Mouse (Mus musculus) B cell, adult 2 months (primary cell): ENCODE data around the gene Fam174b.

Experiments used
- DNase-seq, 2 experiments: peaks; one replicate each; pipeline ENCODE4 v3.0.0; 2022

Fam174b gene

GRCm38 (mm10) chr7:73740111-73741035 lies at the start of gene Fam174b:
Gene Fam174b, plus strand, starts transcription at chr7:73740302.
- no peak for DNase-seq

DNA sequence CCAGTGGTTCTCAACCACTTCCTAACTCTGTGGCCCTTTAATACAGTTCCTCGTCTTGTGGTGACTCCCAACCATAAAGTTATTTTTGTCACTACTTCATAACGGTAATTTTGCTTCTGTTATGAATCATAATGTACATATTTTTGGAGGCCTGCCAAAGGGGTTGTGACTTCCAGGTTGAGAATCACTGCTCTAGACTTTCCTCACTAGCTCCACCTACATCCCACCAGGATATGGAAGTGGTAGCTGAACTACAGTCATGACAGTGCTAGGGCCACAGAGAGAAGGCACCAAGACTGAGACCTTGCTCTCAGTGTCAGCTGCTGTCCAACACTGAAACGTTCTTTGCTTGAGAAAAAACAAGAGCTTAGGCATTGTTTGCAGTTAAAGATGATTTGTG lies 43.0 kb upstream of the Fam174b start:
- no peak for DNase-seq

DNA sequence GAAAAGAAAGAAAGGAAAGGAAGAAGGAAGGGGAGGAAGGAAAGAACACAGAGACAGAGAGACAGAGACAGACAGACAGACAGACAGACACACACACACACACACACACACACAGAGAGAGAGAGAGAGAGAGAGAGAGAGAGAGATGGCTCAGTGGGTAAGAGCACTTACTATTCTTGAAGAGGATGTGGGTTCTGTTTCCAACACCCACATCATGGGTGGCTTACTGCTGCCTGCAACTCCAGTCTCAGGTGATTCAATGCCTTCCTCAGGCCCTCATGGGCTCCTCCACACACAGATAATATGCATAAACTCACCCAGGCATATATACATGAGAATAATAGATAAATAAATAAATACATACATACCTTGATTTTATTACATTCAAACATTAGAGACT lies 35.8 kb upstream of the Fam174b start:
- no peak for DNase-seq

DNA sequence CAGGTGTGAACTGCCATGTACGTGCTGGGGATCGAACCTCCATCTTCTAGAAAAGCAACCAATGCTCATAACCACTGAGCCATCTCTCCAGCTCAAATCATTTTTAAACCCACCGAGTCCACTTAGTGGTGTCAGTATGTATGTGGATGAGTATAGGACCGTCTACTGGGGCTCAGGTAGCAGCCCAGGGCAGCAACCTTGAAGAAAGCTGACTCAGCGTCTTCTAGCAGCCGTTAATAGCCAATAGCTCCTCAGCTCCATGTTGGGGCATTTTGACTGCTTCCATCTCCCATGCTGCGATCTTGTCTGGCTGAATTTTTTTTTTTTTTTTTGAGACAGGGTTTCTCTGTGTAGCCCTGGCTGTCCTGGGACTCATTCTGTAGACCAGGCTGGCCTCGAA lies 26.6 kb upstream of the Fam174b start:
- DNase-seq = no peak

DNA sequence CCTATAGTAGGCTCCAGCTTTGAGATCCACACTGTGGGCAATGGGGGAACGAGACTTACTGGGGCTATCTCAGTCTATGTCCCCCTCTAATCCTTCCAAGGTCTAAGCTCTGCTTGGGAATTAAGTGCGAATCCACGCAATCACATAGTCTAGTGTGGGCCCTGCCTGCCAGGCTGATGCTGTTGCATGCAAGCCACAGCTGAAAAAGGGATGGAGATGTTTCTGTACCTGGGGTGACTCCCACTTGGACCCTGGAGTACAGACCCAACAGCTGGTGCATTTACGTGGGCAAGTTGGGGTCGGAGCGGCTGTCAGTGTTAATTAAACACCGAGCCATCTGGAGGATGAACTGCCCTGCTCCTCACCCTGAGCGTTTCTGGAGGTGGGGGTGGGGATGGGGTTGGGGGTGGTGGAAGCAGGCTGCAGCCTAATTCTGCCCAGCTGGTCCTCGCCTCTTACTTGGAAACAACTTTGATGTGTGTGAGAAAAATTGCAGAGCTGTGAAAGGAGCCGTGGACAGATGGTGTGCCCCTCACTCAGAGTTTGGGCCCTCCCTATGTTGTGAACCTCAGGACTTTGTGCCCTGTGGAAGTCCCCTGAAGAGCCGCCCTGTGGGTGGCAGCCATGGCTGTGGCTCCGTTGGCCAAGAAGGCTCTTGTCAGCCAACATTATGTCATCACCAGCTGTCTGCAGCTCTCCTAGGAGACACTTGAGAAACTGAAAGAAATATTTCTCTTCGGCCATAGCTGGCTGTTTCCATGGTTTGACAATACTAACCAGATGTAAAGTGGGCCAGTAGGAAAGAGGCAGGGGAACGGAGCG lies 24.0 kb upstream of the Fam174b start:
- DNase-seq = no peak

DNA sequence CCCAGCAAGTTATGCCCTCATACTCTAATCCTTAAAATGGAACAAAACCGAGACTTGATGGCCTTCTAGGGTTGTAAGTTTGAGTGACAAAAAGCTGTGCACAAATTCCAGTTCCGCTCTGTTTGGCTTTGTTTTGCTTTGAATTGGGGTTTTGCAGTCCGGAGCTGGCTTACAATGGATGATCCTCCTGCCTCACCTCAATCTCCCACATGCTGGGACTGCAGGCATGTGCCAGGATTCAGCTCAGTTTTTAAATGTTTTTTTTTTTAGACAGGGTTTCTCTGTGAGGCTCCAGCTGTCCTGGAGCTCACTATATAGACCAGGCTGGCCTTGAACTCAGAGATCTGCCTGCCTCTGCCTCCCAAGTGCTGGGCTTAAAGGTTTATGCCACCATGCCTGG lies 23.3 kb upstream of the Fam174b start:
- no peak for DNase-seq

DNA sequence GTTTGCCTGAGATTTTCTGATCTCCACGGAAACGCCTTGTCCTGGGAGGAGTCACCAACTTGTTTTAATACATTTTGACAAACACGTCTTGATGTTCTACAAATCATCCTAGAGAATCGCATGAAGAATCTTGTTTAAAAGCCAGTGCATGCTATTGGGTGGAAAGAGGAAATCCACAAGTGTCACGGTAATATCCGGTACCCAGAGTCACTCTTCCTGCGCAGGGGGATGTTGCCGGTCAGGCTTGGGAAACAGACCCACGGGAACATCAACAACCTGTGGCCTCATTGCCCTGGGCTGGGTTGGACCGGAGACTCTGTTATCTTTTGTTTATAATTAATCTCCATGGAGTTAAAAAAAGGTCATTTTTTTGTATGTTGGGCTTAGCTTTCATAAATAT lies 22.1 kb upstream of the Fam174b start:
- DNase-seq = no peak

DNA sequence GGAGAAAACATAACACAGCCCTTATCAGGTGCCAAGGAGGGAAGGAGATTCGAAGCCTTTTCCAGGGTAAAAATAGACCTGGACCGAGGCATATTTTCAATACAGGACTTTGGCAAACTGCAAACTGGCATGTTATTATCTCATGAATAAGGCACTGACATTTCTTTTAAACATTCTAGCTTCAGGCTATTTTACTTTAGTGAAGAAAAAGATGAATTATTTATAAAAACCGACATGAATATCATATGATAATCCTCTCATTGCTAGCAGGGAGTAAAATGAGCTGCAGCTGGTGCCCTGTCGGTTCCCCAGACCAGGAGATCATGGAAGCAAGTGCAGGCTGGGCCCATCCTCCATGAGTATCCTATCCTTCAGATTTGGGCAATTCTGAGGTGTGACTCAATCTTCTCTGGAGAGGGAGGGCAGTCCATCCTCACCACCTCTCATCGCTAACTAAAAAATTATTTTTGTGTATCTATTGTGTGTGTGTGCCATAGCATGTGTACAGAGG lies 21.6 kb upstream of the Fam174b start:
- DNase-seq = no peak

GRCm38 (mm10) chr7:73721046-73721445 lies 19.1 kb upstream of the Fam174b start:
- DNase-seq = no peak

DNA sequence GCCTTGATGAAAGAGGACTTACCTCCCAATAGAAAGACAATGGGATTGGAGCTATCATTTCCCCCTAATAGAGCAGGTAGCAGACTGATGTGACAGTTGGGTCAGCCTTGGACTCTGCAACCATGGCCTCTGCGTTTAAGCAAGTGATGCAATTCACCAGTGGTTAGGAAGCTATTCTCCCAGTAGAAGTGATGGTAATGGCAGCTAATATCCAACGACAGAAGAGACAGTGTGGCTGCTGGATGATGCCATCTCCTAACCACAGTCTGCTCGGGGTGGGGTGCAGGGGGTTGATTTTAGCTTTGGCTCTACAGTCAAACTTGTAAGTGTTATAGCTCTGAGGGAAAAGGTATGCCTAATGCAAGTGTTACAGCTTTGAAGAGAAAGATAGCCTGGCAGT lies 18.3 kb upstream of the Fam174b start:
- no peak for DNase-seq

- no peak for DNase-seq
Observed at GRCm38 (mm10) chr7:73729913-73730312, 10.2 kb upstream of the Fam174b start.

GRCm38 (mm10) chr7:73730430-73731022 lies 9.6 kb upstream of the Fam174b start:
- DNase-seq = no peak

DNA sequence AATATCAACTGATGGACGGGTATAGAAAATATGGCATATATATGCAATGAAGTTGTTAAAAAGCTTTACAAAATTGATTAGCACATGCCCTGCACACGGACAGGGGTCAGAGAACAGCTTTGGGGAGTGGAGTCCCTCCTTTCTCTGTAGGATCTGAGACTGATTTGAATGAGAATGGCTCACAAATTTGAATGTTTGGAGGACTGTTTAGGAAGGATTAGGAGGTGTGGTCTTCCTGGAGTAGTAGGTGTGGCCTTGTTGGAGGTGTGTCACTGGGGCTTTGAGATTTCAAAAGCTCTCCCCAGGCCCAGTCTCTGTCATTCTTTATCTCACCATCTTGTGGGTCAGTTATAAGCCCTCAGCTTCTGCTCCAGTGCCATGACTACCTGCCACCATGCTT lies 4.1 kb upstream of the Fam174b start:
- no peak for DNase-seq

GRCm38 (mm10) chr7:73741392-73741791 lies 1.3 kb downstream of the Fam174b start:
- DNase-seq = no peak

DNA sequence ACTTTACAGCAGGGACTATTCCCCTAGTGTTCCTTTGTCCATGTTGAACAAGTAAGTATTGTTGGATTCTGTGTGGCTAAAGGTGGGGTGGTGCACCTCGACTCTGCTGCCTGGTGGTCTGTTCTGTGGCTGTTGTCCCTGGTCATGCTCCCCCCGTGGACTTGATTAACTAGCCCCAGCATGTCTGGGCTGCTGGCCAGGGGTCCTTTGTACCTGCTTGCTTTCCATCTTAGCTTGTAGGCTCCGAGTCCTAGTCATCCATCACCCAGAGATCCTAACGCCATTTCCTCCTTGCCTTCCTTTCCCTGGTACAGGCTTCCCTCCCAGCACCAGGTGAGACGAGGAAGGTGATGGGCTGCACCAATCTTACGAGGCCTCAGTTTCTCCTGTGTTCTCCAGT lies 1.7 kb downstream of the Fam174b start:
- DNase-seq = no peak

DNA sequence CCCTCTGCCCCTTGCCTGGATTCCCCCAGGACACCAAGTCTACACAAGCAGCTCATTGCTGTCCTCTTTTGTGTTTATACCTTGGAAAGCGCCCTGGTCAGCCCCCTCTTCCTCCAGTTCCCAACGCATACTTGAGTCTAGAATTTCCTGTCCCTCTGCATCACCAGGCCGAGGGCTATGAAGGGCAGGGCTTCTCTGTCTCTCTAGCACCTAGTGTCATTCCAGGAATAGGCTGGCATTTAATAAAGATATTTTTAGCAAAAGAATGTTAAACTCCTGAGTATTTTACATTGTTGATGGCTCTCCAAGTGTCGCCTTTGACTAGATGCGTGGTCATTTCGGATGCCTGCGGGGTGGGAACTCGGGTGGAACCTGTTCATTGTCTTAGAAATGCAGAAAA lies 3.0 kb downstream of the Fam174b start:
- no peak for DNase-seq

- DNase-seq = no peak
Observed at GRCm38 (mm10) chr7:73743831-73744370, 3.8 kb downstream of the Fam174b start.

DNA sequence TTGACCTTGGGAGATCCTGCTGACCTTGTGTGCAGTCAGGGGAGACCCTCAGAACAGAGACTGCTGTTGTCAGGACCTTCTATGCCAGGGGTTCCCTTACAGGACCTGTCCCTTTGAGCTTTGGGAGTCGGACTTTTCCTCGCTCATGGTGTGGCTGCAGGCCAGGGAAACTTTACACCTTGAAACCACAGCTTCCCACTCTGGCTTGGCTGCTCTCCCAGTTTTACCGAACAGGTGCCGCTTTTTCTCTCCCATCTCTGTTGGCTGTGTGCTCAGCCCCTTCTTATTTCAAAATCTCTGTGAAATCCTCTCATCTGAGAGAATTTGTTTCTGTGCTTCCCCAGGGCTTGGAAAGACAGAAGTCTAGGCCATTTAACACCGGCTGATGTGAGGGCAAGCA lies 5.8 kb downstream of the Fam174b start:
- DNase-seq = no peak

DNA sequence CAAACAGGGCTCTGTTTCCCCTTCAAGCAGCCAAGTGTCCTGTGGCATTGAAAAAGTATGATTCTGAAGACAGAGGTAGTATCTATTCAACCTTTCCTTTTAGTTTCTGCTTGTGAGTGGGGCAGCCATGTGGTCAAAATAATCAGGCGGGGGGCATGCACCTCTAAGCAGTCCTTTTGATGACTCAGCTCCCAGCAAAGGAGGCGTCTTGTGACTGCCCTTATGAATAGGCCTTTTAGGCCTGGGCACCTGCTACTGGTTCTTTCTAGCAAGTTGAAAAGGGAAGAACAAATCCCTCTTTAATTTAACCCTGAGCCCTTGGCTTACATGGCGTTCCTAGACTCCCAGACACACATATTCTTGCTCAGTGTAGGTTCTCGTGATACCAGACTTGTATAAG lies 6.7 kb downstream of the Fam174b start:
- no peak for DNase-seq

DNA sequence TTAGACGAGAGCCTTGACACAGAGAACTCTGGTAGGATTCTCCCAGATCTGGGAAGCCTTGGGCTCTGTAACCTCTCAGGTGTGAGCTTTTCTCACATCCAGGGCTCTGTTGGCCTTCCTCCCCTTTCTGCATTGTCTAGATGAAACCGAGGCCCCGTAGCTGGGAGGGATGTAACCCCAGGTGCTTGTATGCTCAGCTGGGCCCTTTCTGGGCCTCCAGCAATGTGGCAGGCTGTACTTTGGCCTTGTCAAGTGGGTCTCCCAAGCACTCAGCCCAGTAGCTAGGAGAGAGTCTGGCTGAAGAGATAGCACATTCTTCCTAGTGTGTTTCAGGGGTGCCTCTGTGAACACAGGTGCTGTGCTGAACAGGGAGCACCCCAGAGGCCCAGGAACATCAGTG lies 7.4 kb downstream of the Fam174b start:
- DNase-seq = no peak

DNA sequence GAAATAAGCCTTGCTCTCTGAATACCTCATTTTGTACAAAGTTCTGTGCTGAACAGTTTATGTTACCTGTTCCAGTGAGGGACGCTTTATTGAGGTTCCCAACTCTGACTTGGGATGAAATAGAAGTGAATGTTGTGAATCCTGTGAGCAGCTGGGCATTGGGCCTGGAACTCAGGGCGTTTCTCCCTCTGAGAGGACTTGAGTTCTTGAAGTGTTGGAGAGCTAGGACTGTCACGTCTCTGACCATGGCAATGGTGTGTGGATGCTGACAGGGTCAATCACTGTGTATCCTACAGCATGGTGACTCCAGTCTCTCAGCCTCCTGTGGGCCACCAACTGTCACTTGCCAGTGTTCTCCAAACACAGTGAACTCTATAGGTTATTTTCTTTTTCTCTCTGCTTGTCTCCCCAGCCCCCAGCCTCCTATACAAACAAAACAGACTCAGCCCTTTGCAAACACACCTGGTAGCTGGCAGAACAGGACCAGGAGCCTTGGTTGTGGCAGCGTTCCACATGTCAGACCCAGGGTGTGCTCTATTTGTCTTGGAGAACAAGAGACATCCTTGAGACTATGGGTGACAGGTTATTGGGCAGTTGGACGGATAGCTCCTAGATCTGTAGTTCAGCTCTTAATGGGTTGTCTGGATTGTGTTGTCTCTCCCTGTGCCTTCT lies 8.5 kb downstream of the Fam174b start:
- DNase-seq = no peak

- no peak for DNase-seq
Observed at GRCm38 (mm10) chr7:73749339-73749738, 9.2 kb downstream of the Fam174b start.

- DNase-seq = no peak
Observed at GRCm38 (mm10) chr7:73749983-73750382, 9.9 kb downstream of the Fam174b start.
